Comparison of ENCODE assay signal across 9 mouse cellular contexts in genomic region chr11:49938258-49939164, GRCm38 (mm10). TPM values are rescaled to one million over a fixed set of nuclear protein-coding genes. Genes with fewer than 3 reads are reported as not detected.
DNase-seq lines count a peak whose midpoint lies in the region; ATAC-seq and TF ChIP-seq lines count a peak whose summit lies in the region.
"Had no signal": no experiment of that assay in that cellular context is flagged by ENCODE, and none has a peak within 500 bp of the region (broad histone marks: within the 10 kb centered on the region; RNA-seq: fewer than 3 reads in every experiment).

No protein-coding gene starts in this region.

- H3K4me2 ChIP-seq in neural tube, embryonic 13.5 days: no peak overlapping the region

- H3K27me3 ChIP-seq in neural tube, embryonic 13.5 days: peaks cover 13% of the 10 kb centered on the region

- DNase-seq in adrenal gland, postnatal 25 days: peak; percentile 40
- no peak for DNase-seq in adrenal gland, adult 8-10 months
- peak; percentile 92 for DNase-seq in brain, embryonic 14.5 days (ENCODE audit: low read depth)
- DNase-seq in gastrocnemius, postnatal 10 days: peak; percentile 71
- DNase-seq in layer of hippocampus, postnatal 10 days (ENCODE audit: low spot score in 2 of 2): peak; percentile 79 to 82
- no peak for DNase-seq in c-Kit-positive CD71-positive TER-119-positive erythroid progenitor cells, embryonic 14.5 days (ENCODE audit: low spot score)

- H3K27ac ChIP-seq in neural tube, embryonic 13.5 days (replicated peaks): no peak overlapping the region
- H3K27ac ChIP-seq: liver, embryonic 14.5 days had no signal

- H3K9ac ChIP-seq in neural tube, embryonic 13.5 days: no peak overlapping the region
- H3K9ac ChIP-seq: liver, embryonic 14.5 days had no signal

- ATAC-seq in neural tube, embryonic 13.5 days (ENCODE audit: low read depth): peak; percentile 61
- no peak for ATAC-seq in activated CD4-positive, CD25-positive, alpha-beta regulatory T cell, adult 4 months

- no peaks in the 10 kb centered on the region for H3K36me3 ChIP-seq in neural tube, embryonic 13.5 days

- 37% methylated on average over 4 of the region's 4 CpGs for WGBS in neural tube, embryonic 13.5 days

- peaks cover 18% of the 10 kb centered on the region for H3K4me1 ChIP-seq in neural tube, embryonic 13.5 days (replicated peaks)

- H3K9me3 ChIP-seq in neural tube, embryonic 13.5 days: no peaks in the 10 kb centered on the region

- TF ChIP-seq CTCF in brain, embryonic 14.5 days (IDR thresholded peaks at IDR 0.05; ENCODE audit: borderline replicate concordance, extremely low read depth, insufficient read depth, insufficient read length): no peak

- no peak overlapping the region for H3K4me3 ChIP-seq in neural tube, embryonic 13.5 days

- TF ChIP-seq POLR2A in brain, embryonic 14.5 days (IDR thresholded peaks at IDR 0.05; ENCODE audit: borderline replicate concordance, extremely low read depth, insufficient read depth, insufficient read length, poor library complexity, severe bottlenecking): no peak

RNA-seq across cellular contexts. Expression of gene Rasgef1c, which starts 36.9 kb away (rescaled TPM):
- total RNA-seq in adrenal gland, postnatal 25 days (2021): 0.49 TPM in 1 of 2 replicates, not detected in the other
- 1 to 10 TPM in 1 of 4 experiments, under 1 TPM in 3; 0.67 to 1.1 (median 0.82) TPM for total RNA-seq in adrenal gland, adult 8-10 months (2022)
- polyA plus RNA-seq in brain, embryonic 14.5 days (2012; rRNA removed): 10.4 and 16.4 TPM in 2 replicates
- total RNA-seq in gastrocnemius, postnatal 10 days (2021): 1 to 10 TPM; 1.5 to 1.7 TPM
- total RNA-seq in layer of hippocampus, postnatal 10 days (2021): 1 to 10 TPM; 4.0 to 4.7 TPM
- 17.8 and 18.9 TPM in 2 replicates for polyA plus RNA-seq in neural tube, embryonic 13.5 days (2015; fragmentation: Nextera tagmentation; extraction: Ambion mirVana)
- polyA plus RNA-seq in activated CD4-positive, CD25-positive, alpha-beta regulatory T cell, adult 4 months (2017; shearing (Covaris generic)): under 1 TPM in 1 of 2 experiments, not detected in 1; 0.50 TPM
- polyA plus RNA-seq: liver, embryonic 14.5 days had no signal

Comparison
In these comparisons a context has a peak if more than half of its experiments do, and no peak if none do; other contexts are left out.
1. DNase-seq: peak in adrenal gland, postnatal 25 days (single experiment), brain, embryonic 14.5 days (single experiment), gastrocnemius, postnatal 10 days (single experiment) and layer of hippocampus, postnatal 10 days (2 of 2); none in adrenal gland, adult 8-10 months (single experiment) and c-Kit-positive CD71-positive TER-119-positive erythroid progenitor cells, embryonic 14.5 days (single experiment).